Mouse (Mus musculus) brain, embryonic 14.5 days (tissue): ENCODE data around the gene Osbpl8.

Source experiments
- CTCF ChIP-seq: fragments of 200-500 bp; IDR thresholded peaks from 2 replicates; pipeline ENCODE4 v1.5.1; 2012; ENCODE audit warnings: inconsistent platforms, mild to moderate bottlenecking, moderate library complexity, borderline replicate concordance; ENCODE audit not compliant: insufficient read depth, insufficient read length; ENCODE audit errors: extremely low read depth
- POLR2A ChIP-seq: fragments of 200-500 bp; IDR thresholded peaks from 2 replicates; pipeline ENCODE4 v1.6.1; 2012; ENCODE audit warnings: mild to moderate bottlenecking, inconsistent platforms, borderline replicate concordance; ENCODE audit not compliant: poor library complexity, insufficient read depth, insufficient read length, severe bottlenecking; ENCODE audit errors: extremely low read depth

DNA sequence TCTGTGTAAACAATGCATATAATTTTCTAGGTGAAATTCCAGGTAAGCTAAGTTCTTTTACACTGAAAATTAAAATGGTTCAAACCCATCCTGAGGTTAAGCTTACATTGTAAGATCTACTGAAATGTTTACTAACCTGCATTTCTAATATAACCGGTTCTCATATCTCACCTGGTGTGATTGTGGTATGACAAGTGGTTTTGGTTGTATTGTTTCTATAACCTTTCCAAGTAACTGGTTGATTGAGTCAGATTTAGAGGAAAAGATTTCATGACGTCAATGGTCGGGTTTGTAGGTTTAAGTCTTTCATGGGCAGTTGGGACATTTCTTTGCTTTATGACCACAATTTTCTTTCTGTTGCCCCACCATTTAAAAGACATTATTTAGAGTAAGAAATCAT lies 49.5 kb downstream of the Osbpl8 start:
- TF ChIP-seq CTCF, result no peak
- TF ChIP-seq POLR2A, result no peak
